Mouse (Mus musculus) liver, adult 2 months (tissue): ENCODE measurements at regions not wholly inside any gene's neighbourhood (a gene's known extent, or its start where the extent isn't known, plus 50 kb on each side); places are given as distances from the start of the nearest gene placed in this dataset.

ENCODE experiments used
- CTCF ChIP-seq: fragments of 200-500 bp; IDR thresholded peaks from 2 replicates; pipeline ENCODE4 v1.5.1; 2011; ENCODE audit warnings: low read depth, low read length, control low read depth
- POLR2A ChIP-seq: fragments of 200-500 bp; IDR thresholded peaks from 2 replicates; pipeline ENCODE4 v1.6.1; 2011; ENCODE audit warnings: low read length, control low read depth; ENCODE audit not compliant: insufficient read depth; ENCODE audit errors: extremely low read depth

- TF ChIP-seq CTCF (no peak), POLR2A (no peak)
Measured at GRCm38 (mm10) chr17:64511139-64511779, 89.3 kb upstream of the Man2a1 start.
